Mouse (Mus musculus) midbrain, embryonic 15.5 days (tissue): ENCODE data around the gene Npc2. TPM values are rescaled to one million over a fixed set of nuclear protein-coding genes. Genes with fewer than 3 reads are reported as not detected.

ENCODE experiments used
- ATAC-seq: fragments of 200-750 bp; cut with Nextera tagmentation; replicated peaks from 2 replicates; pipeline ENCODE4 v1.8.0; 2017; ENCODE audit warnings: moderate TSS enrichment
- H3K27ac ChIP-seq: fragments of 300-500 bp; sonication (generic); 2 replicates; pipeline ENCODE4 v1.5.1; 2015; ENCODE audit warnings: mild to moderate bottlenecking, inconsistent platforms
- H3K27me3 ChIP-seq: fragments of 300-500 bp; sonication (generic); replicated peaks from 2 replicates; pipeline ENCODE4 v1.6.1; 2015; ENCODE audit warnings: inconsistent platforms
- H3K36me3 ChIP-seq: fragments of 300-500 bp; sonication (generic); replicated peaks from 2 replicates; pipeline ENCODE4 v1.6.1; 2015; ENCODE audit warnings: inconsistent platforms
- H3K4me1 ChIP-seq: fragments of 300-500 bp; sonication (generic); 2 replicates; pipeline ENCODE4 v1.6.1; 2015; ENCODE audit warnings: inconsistent platforms
- H3K4me2 ChIP-seq: fragments of 300-500 bp; sonication (generic); 2 replicates; pipeline ENCODE4 v1.6.1; 2015; ENCODE audit warnings: inconsistent platforms, mild to moderate bottlenecking, moderate library complexity
- H3K4me3 ChIP-seq: fragments of 300-500 bp; sonication (generic); 2 replicates; pipeline ENCODE4 v1.5.1; 2015; ENCODE audit warnings: mild to moderate bottlenecking, inconsistent platforms
- H3K9ac ChIP-seq: fragments of 300-500 bp; sonication (generic); 2 replicates; pipeline ENCODE4 v1.6.1; 2015; ENCODE audit warnings: mild to moderate bottlenecking, inconsistent platforms
- H3K9me3 ChIP-seq: fragments of 300-500 bp; sonication (generic); 2 replicates; pipeline ENCODE4 v1.6.1; 2016; ENCODE audit warnings: inconsistent platforms
- WGBS: fragments of 180-500 bp; shearing (Covaris S2); methylation state at CpG from one replicate; pipeline ENCODE4 v1.1.7; 2015; ENCODE audit warnings: mixed read lengths; 5-methylcytosine and 5-hydroxymethylcytosine counted together
- polyA plus RNA-seq: library from polyadenylated mRNA; unstranded; fragments of >200 nt; fragmentation: Nextera tagmentation; extraction: Ambion mirVana; gene quantifications from 2 replicates; pipeline ENCODE4 v1.2.1, GENCODE M21; 2015

The Npc2 gene
- polyA plus RNA-seq, 1 experiment from 2014 or later = 58.3 TPM

GRCm38 (mm10) chr12:84752131-84752977 lies 20.6 kb downstream of the Npc2 start:
- peak overlapping the region; percentile 77 for H3K27ac ChIP-seq
- peaks cover 7% of the 10 kb centered on the region; the same call in 1 of the 2 replicates for H3K36me3 ChIP-seq
- H3K4me2 ChIP-seq = 0 out of 2 replicates have a peak overlapping the region, but pooled peaks have one; percentile 4
- 14% methylated on average over 14 of the region's 14 CpGs for WGBS
- no peak overlapping the region for H3K4me3 ChIP-seq
- no peaks in the 10 kb centered on the region for H3K27me3 ChIP-seq
- peak; percentile 85 for ATAC-seq
- peaks cover 22% of the 10 kb centered on the region for H3K4me1 ChIP-seq
- no peaks in the 10 kb centered on the region for H3K9me3 ChIP-seq
- H3K9ac ChIP-seq = peak overlapping the region; percentile 20; the same call in 1 of the 2 replicates

DNA sequence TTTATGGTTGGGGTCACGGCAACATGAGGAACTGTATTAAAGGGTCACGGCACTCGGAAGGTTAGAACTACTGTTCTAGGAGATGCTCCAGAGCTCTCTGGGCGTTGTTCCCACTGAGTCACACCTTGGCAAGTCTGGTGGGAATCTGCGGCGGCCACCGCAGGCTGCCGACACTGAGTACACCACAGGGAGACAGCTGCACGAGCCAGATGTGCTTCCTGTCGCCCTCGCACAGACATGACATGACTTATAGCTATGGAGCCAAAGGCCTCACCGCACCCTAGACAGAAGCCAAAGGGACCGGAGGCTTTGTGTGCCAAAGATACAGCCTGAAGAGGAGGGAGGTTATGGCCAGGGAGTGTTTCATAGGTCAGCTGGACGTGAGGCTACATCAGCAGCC lies 22.3 kb downstream of the Npc2 start:
- 76% methylated on average over 14 of the region's 14 CpGs for WGBS
- H3K9ac ChIP-seq = no peak overlapping the region
- no peaks in the 10 kb centered on the region for H3K27me3 ChIP-seq
- H3K36me3 ChIP-seq = no peaks in the 10 kb centered on the region
- ATAC-seq = no peak
- H3K27ac ChIP-seq = no peak overlapping the region
- no peaks in the 10 kb centered on the region for H3K9me3 ChIP-seq
- H3K4me2 ChIP-seq = no peak overlapping the region
- peaks cover 22% of the 10 kb centered on the region for H3K4me1 ChIP-seq
- no peak overlapping the region for H3K4me3 ChIP-seq

GRCm38 (mm10) chr12:84748134-84748533 lies 24.8 kb downstream of the Npc2 start:
- no peak overlapping the region for H3K9ac ChIP-seq
- H3K4me2 ChIP-seq = no peak overlapping the region
- no peaks in the 10 kb centered on the region for H3K9me3 ChIP-seq
- no peak overlapping the region for H3K4me3 ChIP-seq
- H3K27me3 ChIP-seq = no peaks in the 10 kb centered on the region
- H3K4me1 ChIP-seq = peaks cover 20% of the 10 kb centered on the region
- WGBS = 73% methylated on average over 3 of the region's 3 CpGs
- H3K27ac ChIP-seq = no peak overlapping the region
- no peaks in the 10 kb centered on the region for H3K36me3 ChIP-seq
- ATAC-seq = no peak

- H3K9me3 ChIP-seq = no peaks in the 10 kb centered on the region
- H3K4me2 ChIP-seq = no peak overlapping the region
- 71% methylated on average over 4 of the region's 4 CpGs for WGBS
- no peak for ATAC-seq
- no peak overlapping the region for H3K4me3 ChIP-seq
- H3K27ac ChIP-seq = no peak overlapping the region
- H3K36me3 ChIP-seq = no peaks in the 10 kb centered on the region
- H3K4me1 ChIP-seq = no peaks in the 10 kb centered on the region
- H3K9ac ChIP-seq = no peak overlapping the region
- H3K27me3 ChIP-seq = no peaks in the 10 kb centered on the region
Observed at GRCm38 (mm10) chr12:84745700-84746099, 27.3 kb downstream of the Npc2 start.

- Histone ChIP-seq H3K27ac (no peak overlapping the region), H3K9me3 (no peaks in the 10 kb centered on the region), H3K4me2 (no peak overlapping the region), H3K4me3 (no peak overlapping the region), H3K4me1 (no peaks in the 10 kb centered on the region), H3K9ac (no peak overlapping the region), H3K27me3 (no peaks in the 10 kb centered on the region), H3K36me3 (no peaks in the 10 kb centered on the region)
- 93% methylated on average over 10 of the region's 10 CpGs for WGBS
- ATAC-seq = no peak
Observed at GRCm38 (mm10) chr12:84743496-84743895, 29.5 kb downstream of the Npc2 start.

- no peak overlapping the region for H3K27ac ChIP-seq
Observed at GRCm38 (mm10) chr12:84733366-84733765, 39.6 kb downstream of the Npc2 start.

GRCm38 (mm10) chr12:84728421-84728820 lies 44.5 kb downstream of the Npc2 start:
- Histone ChIP-seq H3K9me3 (no peaks in the 10 kb centered on the region), H3K4me3 (no peak overlapping the region), H3K9ac (no peak overlapping the region), H3K27me3 (no peaks in the 10 kb centered on the region), H3K4me1 (no peaks in the 10 kb centered on the region), H3K27ac (no peak overlapping the region), H3K36me3 (no peaks in the 10 kb centered on the region), H3K4me2 (no peak overlapping the region)
- 95% methylated on average over 10 of the region's 10 CpGs for WGBS
- no peak for ATAC-seq

More at GRCm38 (mm10) chr12:84733366-84733765, 39.6 kb downstream of the Npc2 start:
- Histone ChIP-seq H3K27me3 (no peaks in the 10 kb centered on the region), H3K4me1 (no peaks in the 10 kb centered on the region), H3K9ac (no peak overlapping the region), H3K4me3 (no peak overlapping the region), H3K4me2 (no peak overlapping the region), H3K36me3 (no peaks in the 10 kb centered on the region), H3K9me3 (no peaks in the 10 kb centered on the region)
- ATAC-seq = no peak
- whole genome bisulfite sequencing = 79% methylated on average over 13 of the region's 13 CpGs

DNA sequence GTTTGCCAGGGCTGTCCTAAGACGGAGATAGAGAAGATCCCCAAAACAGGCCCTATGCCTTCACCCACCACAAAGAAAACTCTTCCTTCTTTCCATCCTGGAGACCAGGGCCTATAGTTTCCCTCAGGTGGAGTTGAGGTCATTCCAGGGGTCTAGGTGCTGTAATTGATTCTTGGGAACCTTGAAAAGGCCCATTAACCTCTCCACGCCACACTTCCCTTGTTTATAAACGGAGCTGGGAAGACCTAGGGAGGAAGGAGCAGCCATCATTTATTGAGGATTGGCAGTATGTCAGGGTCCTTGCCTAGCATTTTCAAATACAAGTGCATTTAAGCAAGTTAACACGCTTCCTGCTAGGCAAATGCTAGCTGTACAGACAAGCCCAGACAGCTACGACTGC lies 45.5 kb downstream of the Npc2 start:
- ATAC-seq = no peak
- no peaks in the 10 kb centered on the region for H3K4me1 ChIP-seq
- WGBS = 89% methylated on average over 5 of the region's 5 CpGs
- no peak overlapping the region for H3K9ac ChIP-seq
- H3K36me3 ChIP-seq = no peaks in the 10 kb centered on the region
- no peak overlapping the region for H3K27ac ChIP-seq
- no peaks in the 10 kb centered on the region for H3K9me3 ChIP-seq
- H3K4me2 ChIP-seq = no peak overlapping the region
- H3K4me3 ChIP-seq = no peak overlapping the region
- no peaks in the 10 kb centered on the region for H3K27me3 ChIP-seq

DNA sequence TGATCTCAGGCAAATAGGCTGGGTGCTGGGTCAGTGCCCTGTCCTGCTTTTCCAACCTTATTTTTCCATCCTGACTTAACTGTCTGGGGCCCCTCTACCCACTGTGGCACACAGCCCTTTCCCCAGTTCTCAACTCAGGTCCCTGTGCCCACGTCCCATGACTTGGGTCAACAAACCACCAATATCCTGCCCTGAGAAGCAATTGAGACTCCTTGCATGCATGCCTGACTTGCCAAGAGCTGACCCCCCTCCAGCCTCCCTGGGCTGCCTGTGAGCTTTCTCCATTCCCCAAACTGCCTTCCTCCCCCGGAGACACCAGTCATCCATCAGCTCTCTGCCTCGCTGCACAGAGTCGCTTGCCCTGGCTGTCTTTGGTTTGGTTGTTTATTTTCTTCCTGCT lies 46.0 kb downstream of the Npc2 start:
- WGBS = 56% methylated on average over 4 of the region's 4 CpGs
- no peaks in the 10 kb centered on the region for H3K27me3 ChIP-seq
- H3K36me3 ChIP-seq = no peaks in the 10 kb centered on the region
- no peak overlapping the region for H3K9ac ChIP-seq
- no peak overlapping the region for H3K4me2 ChIP-seq
- H3K27ac ChIP-seq = no peak overlapping the region
- no peaks in the 10 kb centered on the region for H3K4me1 ChIP-seq
- H3K4me3 ChIP-seq = no peak overlapping the region
- H3K9me3 ChIP-seq = no peaks in the 10 kb centered on the region
- no peak for ATAC-seq

GRCm38 (mm10) chr12:84726391-84726790 lies 46.6 kb downstream of the Npc2 start:
- no peak overlapping the region for H3K27ac ChIP-seq
- H3K4me2 ChIP-seq = no peak overlapping the region
- H3K9me3 ChIP-seq = no peaks in the 10 kb centered on the region
- no peak overlapping the region for H3K9ac ChIP-seq
- no peak for ATAC-seq
- H3K27me3 ChIP-seq = no peaks in the 10 kb centered on the region
- WGBS = 88% methylated on average over 4 of the region's 4 CpGs
- H3K4me1 ChIP-seq = no peaks in the 10 kb centered on the region
- H3K36me3 ChIP-seq = no peaks in the 10 kb centered on the region
- H3K4me3 ChIP-seq = no peak overlapping the region

GRCm38 (mm10) chr12:84718462-84719244 lies 54.3 kb downstream of the Npc2 start:
- ATAC-seq = no peak
- H3K4me1 ChIP-seq = no peaks in the 10 kb centered on the region
- no peak overlapping the region for H3K4me3 ChIP-seq
- H3K9me3 ChIP-seq = no peaks in the 10 kb centered on the region
- 84% methylated on average over 9 of the region's 9 CpGs for WGBS
- H3K9ac ChIP-seq = no peak overlapping the region
- H3K4me2 ChIP-seq = no peak overlapping the region
- H3K36me3 ChIP-seq = no peaks in the 10 kb centered on the region
- H3K27ac ChIP-seq = no peak overlapping the region
- no peaks in the 10 kb centered on the region for H3K27me3 ChIP-seq

- Histone ChIP-seq H3K9ac (no peak overlapping the region), H3K36me3 (no peaks in the 10 kb centered on the region), H3K9me3 (no peaks in the 10 kb centered on the region), H3K27ac (no peak overlapping the region), H3K4me1 (0 out of 2 replicates have a peak, but pooled peaks cover 3% of the 10 kb centered on the region), H3K27me3 (no peaks in the 10 kb centered on the region), H3K4me2 (no peak overlapping the region), H3K4me3 (no peak overlapping the region)
- 86% methylated on average over 6 of the region's 6 CpGs for WGBS
- no peak for ATAC-seq
Observed at GRCm38 (mm10) chr12:84714578-84714977, 58.4 kb downstream of the Npc2 start.
